Mouse (Mus musculus) intestine, postnatal 0 days (tissue): ENCODE measurements around the gene C1qc. TPM values are rescaled to one million over a fixed set of nuclear protein-coding genes. Genes with fewer than 3 reads are reported as not detected.

Source experiments
- ATAC-seq: fragments of 200-750 bp; cut with Nextera tagmentation; 2 replicates; pipeline ENCODE4 v1.8.0; 2017; ENCODE audit warnings: mild to moderate bottlenecking, moderate TSS enrichment, moderate library complexity
- H3K27ac ChIP-seq: fragments of 300-500 bp; sonication (generic); 2 replicates; pipeline ENCODE4 v1.5.1; 2014; ENCODE audit warnings: mild to moderate bottlenecking, low read depth, low read length, moderate library complexity
- H3K27me3 ChIP-seq: fragments of 300-500 bp; sonication (generic); replicated peaks from 2 replicates; pipeline ENCODE4 v1.6.1; 2014; ENCODE audit warnings: low read length, mixed read lengths; ENCODE audit not compliant: control insufficient read depth, insufficient read depth
- H3K36me3 ChIP-seq: fragments of 300-500 bp; sonication (generic); 2 replicates; pipeline ENCODE4 v1.6.1; 2014; ENCODE audit warnings: mild to moderate bottlenecking, moderate library complexity; ENCODE audit not compliant: control insufficient read depth, insufficient read depth
- H3K4me1 ChIP-seq: fragments of 300-500 bp; sonication (generic); replicated peaks from 2 replicates; pipeline ENCODE4 v1.6.1; 2014; ENCODE audit warnings: antibody characterized with exemption, low read length, mixed read lengths; ENCODE audit not compliant: control insufficient read depth, insufficient read depth
- H3K4me2 ChIP-seq: fragments of 300-500 bp; sonication (generic); replicated peaks from 2 replicates; pipeline ENCODE4 v1.6.1; 2014; ENCODE audit warnings: low read depth, mild to moderate bottlenecking, moderate library complexity
- H3K4me3 ChIP-seq: fragments of 300-500 bp; sonication (generic); 2 replicates; pipeline ENCODE4 v1.5.1; 2014; ENCODE audit warnings: low read depth, low read length
- H3K9ac ChIP-seq: fragments of 300-500 bp; sonication (generic); 2 replicates; pipeline ENCODE4 v1.6.1; 2014; ENCODE audit warnings: mild to moderate bottlenecking, low read depth, low read length
- H3K9me3 ChIP-seq: fragments of 300-500 bp; sonication (generic); 2 replicates; pipeline ENCODE4 v1.6.1; 2016; ENCODE audit warnings: mixed run types; ENCODE audit not compliant: control insufficient read depth
- CTCF ChIP-seq: sonication (generic); IDR thresholded peaks from 2 replicates; pipeline ENCODE4 v1.5.1; 2016; ENCODE audit warnings: low read depth, mild to moderate bottlenecking, control low read depth, antibody characterized with exemption, moderate library complexity
- WGBS: fragments of 180-500 bp; shearing (Covaris S2); extraction: QIAGEN DNeasy Blood & Tissue Kit; methylation state at CpG from one replicate; pipeline ENCODE4 v1.1.7; 2014; 5-methylcytosine and 5-hydroxymethylcytosine counted together
- polyA plus RNA-seq: library from polyadenylated mRNA; unstranded; fragments of >200 nt; fragmentation: Nextera tagmentation; extraction: Ambion mirVana; gene quantifications from 2 replicates; pipeline ENCODE4 v1.2.1, GENCODE M21; 2015

C1qc gene
- polyA plus RNA-seq, 1 experiment from 2014 or later, result 42.9 TPM

DNA sequence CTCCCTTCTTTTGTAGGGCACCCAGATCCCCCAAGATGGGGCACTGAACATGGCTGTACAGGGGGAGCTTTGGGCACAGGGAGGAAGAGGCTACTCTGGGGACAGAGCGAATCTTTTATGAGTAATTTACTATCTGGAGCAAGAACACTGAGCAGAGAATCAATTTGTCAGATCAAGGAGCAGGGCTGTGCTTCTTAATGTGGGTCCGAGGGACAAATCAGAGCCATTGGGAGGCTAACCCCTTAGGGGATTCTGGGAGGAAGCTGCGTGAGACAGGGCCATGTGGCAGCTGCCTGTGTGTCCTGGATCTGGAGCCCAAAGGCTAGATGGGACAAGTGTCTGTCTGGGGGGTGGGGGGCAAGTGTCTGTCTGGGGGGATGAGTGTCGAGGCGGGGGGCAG is 27.3 kb downstream of the C1qc start:
- no peaks in the 10 kb centered on the region for H3K27me3 ChIP-seq
- peaks cover 4% of the 10 kb centered on the region; the same call in 1 of the 2 replicates for H3K4me1 ChIP-seq
- no peak overlapping the region for H3K4me3 ChIP-seq
- H3K27ac ChIP-seq, result no peak overlapping the region
- H3K4me2 ChIP-seq, result no peak overlapping the region
- H3K36me3 ChIP-seq, result no peaks in the 10 kb centered on the region
- 79% methylated on average over 5 of the region's 5 CpGs for WGBS
- no peak for TF ChIP-seq CTCF
- H3K9me3 ChIP-seq, result no peaks in the 10 kb centered on the region
- H3K9ac ChIP-seq, result no peak overlapping the region
- ATAC-seq, result no peak

DNA sequence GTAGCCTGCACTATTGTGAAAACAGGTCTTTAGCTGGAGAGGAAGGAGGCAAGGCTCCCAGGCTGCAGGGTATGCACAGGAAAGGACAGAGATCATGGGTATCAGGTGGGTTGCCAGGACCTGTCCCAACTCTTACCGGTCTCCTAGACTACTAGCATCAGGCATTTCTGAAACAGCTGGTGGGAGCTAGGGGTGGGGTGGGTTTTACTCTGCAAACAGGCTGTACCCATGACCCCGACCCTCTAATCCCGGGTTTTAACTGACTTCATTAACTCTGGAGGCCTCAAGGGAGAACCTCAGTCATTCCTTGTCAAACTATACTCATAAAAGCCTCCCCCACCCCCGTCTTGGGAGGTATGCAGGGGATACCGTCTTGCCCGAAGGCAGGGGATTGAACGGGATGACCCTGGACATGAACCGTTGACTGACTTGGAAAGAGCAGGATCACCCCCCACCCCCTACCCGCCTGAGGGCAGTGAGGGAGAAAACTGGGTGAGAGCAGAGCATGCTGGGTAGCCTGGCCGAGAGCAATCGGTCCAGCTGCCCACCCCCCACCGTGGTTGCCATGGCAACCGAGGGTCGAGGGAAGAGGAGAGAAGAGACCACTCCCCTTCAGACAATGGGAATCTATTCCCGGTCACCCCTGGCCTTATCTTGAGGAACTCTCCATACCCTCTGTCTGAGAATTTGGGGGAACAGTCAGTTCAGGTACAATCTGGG is 28.0 kb downstream of the C1qc start:
- Histone ChIP-seq H3K27ac (no peak overlapping the region), H3K4me3 (no peak overlapping the region), H3K9ac (no peak overlapping the region), H3K27me3 (no peaks in the 10 kb centered on the region), H3K9me3 (no peaks in the 10 kb centered on the region), H3K4me1 (peaks cover 4% of the 10 kb centered on the region; the same call in 1 of the 2 replicates), H3K4me2 (no peak overlapping the region), H3K36me3 (no peaks in the 10 kb centered on the region)
- ATAC-seq, result no peak
- WGBS, result 30% methylated on average over 15 of the region's 15 CpGs
- no peak for TF ChIP-seq CTCF

DNA sequence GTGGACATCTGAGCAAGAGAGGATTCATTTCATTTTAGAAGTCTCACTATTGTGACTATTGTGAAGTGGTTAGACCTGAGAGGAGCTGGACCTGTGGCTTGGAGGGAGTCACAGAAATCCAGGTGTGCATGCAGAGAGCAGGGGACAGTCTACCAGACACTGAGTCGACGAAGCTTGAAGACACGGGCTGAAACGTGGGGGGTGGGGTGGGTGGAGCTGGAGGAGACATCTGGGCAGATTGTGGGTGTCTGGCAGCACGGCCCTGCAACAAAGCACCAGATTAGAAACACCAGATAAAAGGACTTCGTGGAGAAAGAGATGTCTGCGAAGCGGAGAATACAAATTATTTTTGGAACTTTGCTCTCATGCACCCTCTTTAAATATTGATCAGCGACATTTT is 29.3 kb downstream of the C1qc start:
- WGBS, result 38% methylated on average over 9 of the region's 9 CpGs
- Histone ChIP-seq H3K9me3 (no peaks in the 10 kb centered on the region), H3K4me2 (no peak overlapping the region), H3K4me1 (peaks cover 4% of the 10 kb centered on the region; the same call in 1 of the 2 replicates), H3K36me3 (no peaks in the 10 kb centered on the region), H3K9ac (no peak overlapping the region), H3K27ac (no peak overlapping the region), H3K4me3 (no peak overlapping the region), H3K27me3 (no peaks in the 10 kb centered on the region)
- TF ChIP-seq CTCF, result no peak
- ATAC-seq, result no peak

DNA sequence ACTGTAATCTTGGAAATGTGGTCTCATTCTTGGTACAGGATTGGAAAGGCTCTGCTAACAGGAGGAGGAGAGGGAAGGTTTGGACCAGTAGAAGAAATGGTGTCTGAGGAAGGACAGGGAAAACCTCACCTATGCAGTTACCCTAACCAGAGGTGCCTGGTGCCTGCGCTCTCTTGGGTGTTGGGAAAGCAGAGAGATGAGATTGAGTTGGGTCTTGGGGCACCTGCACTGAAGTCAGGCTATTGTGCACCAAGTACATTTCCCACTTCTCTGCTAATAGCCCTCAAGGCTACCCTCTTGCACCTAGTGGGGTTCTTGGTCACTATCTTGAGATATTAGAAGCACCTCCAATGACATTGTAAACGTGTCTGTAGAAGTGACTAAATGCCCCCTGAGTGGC is 30.5 kb downstream of the C1qc start:
- 67% methylated on average over 2 of the region's 2 CpGs for WGBS
- H3K27me3 ChIP-seq, result no peaks in the 10 kb centered on the region
- no peak for ATAC-seq

DNA sequence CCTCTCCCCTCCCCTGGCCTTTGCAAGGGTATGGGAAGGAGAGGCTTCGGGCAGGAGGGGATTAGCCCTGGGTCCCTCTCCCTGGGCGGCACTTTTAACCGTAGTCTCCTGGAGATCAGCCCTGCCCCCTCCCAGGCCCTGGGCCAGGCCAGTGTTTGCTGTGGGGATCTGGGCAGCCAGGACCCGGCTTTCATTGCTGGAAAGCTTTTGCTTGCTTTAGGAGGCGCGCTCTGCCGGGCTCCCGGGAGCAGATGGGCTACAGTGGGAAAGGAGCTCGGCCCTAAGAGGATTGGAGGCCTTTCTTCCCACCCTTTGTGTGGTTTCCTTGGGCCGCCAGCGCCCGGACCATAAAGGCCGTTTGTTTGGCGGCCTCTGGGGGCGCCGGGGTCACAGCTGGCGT is 31.1 kb downstream of the C1qc start:
- no peak for TF ChIP-seq CTCF
- H3K4me3 ChIP-seq, result no peak overlapping the region
- H3K9ac ChIP-seq, result no peak overlapping the region
- H3K36me3 ChIP-seq, result no peaks in the 10 kb centered on the region
- H3K9me3 ChIP-seq, result no peaks in the 10 kb centered on the region
- ATAC-seq, result no peak
- H3K27me3 ChIP-seq, result no peaks in the 10 kb centered on the region
- no peak overlapping the region for H3K27ac ChIP-seq
- H3K4me2 ChIP-seq, result no peak overlapping the region; the same call in 1 of the 2 replicates
- H3K4me1 ChIP-seq, result peaks cover 4% of the 10 kb centered on the region; the same call in 1 of the 2 replicates
- 17% methylated on average over 17 of the region's 17 CpGs for WGBS

More for the DNA sequence above, 30.5 kb downstream of the C1qc start:
- no peak overlapping the region for H3K4me3 ChIP-seq
- H3K4me1 ChIP-seq, result peaks cover 4% of the 10 kb centered on the region; the same call in 1 of the 2 replicates
- H3K4me2 ChIP-seq, result no peak overlapping the region
- no peak; the same call in 1 of the 2 replicates for TF ChIP-seq CTCF
- H3K9me3 ChIP-seq, result no peaks in the 10 kb centered on the region
- no peaks in the 10 kb centered on the region for H3K36me3 ChIP-seq
- H3K9ac ChIP-seq, result no peak overlapping the region
- no peak overlapping the region for H3K27ac ChIP-seq

DNA sequence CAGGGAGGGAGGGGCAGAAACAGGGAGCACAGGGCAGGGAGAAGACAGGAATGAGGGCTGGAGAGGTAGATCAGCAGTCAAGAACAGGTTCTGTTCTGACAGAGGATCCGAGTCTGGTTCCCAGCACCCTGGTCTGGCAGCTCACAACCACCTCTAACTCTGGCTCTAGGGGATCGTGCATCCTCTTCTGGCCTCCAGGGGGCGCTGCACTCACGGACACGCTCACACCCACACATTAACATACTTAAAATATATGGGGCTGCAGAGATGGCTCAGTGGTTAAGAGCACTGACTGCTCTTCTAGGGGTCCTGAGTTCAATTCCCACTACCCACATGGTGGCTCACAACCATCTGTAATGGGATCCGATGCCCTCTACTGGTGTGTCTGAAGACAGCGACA is 32.8 kb downstream of the C1qc start:
- WGBS, result 85% methylated on average over 7 of the region's 7 CpGs
- H3K27me3 ChIP-seq, result no peaks in the 10 kb centered on the region
- H3K27ac ChIP-seq, result no peak overlapping the region
- TF ChIP-seq CTCF, result peak; percentile 40
- ATAC-seq, result no peak
- H3K4me2 ChIP-seq, result no peak overlapping the region
- H3K4me3 ChIP-seq, result no peak overlapping the region
- peaks cover 4% of the 10 kb centered on the region; the same call in 1 of the 2 replicates for H3K4me1 ChIP-seq
- H3K9ac ChIP-seq, result no peak overlapping the region
- no peaks in the 10 kb centered on the region for H3K9me3 ChIP-seq
- no peaks in the 10 kb centered on the region for H3K36me3 ChIP-seq
